Mouse (Mus musculus) liver, postnatal 0 days (tissue): ENCODE results near the gene Plxdc1.

Experiments used
- CTCF ChIP-seq: sonication (generic); IDR thresholded peaks from 2 replicates; pipeline ENCODE4 v1.5.1; 2016; ENCODE audit warnings: antibody characterized with exemption, low read depth
- EP300 ChIP-seq: IDR thresholded peaks from 2 replicates; pipeline ENCODE4 v1.6.1; 2016; ENCODE audit warnings: antibody characterized with exemption, low read depth, mild to moderate bottlenecking

DNA sequence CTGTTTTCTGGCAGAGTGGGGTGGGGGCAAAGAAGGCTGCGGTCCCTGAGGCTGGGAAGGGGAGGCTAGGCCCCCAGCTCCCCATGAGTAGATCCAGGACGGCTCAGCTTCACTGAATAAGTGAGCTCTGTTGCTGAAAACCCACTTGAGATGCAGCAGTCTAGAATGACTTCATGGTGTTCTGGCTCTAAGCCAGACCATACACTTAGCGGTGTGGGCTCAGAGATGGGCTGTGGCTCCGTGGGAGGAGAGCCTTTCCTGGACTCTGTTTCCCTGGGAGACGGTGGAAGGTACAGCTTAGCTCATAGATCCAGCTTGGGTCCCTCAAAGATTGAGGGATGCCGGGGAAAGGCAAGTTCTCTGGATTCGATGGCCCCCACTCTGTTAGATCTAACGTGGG is 17.9 kb upstream of the Plxdc1 start:
- TF ChIP-seq CTCF (no peak), EP300 (no peak)
